Mouse (Mus musculus): ENCODE results near the gene Gm3045. TPM values are rescaled to one million over a fixed set of nuclear protein-coding genes. Genes with fewer than 3 reads are reported as not detected.

The Gm3045 gene
- total RNA-seq, 2 experiments from 2014 or later: not detected

GRCm38 (mm10) chr13:56434311-56434751 is 7.9 kb downstream of the Gm3045 start:
- no peak for DNase-seq (ENCODE audit: low spot score in 2 of 2)
- intact Hi-C loops (cut with DNase I): no loop called here

GRCm38 (mm10) chr13:56435615-56436287 is 9.4 kb downstream of the Gm3045 start:
- DNase-seq (ENCODE audit: low spot score in 2 of 2): no peak
- intact Hi-C loops (cut with DNase I): no loop called here

GRCm38 (mm10) chr13:56438211-56439075 is 12.0 kb downstream of the Gm3045 start, which contains the start of gene Slc25a48:
Slc25a48 (plus strand) TSS chr13:56438355.
- DNase-seq (ENCODE audit: low spot score in 2 of 2): peak in 1 of 2 experiments; percentile 21
- intact Hi-C loops (cut with DNase I): no loop called here

- DNase-seq (ENCODE audit: low spot score in 2 of 2): no peak
- intact Hi-C loops (cut with DNase I): no loop called here
Observed at GRCm38 (mm10) chr13:56443411-56443810, 17.0 kb downstream of the Gm3045 start.

GRCm38 (mm10) chr13:56444112-56444511 is 17.7 kb downstream of the Gm3045 start:
- no peak for DNase-seq (ENCODE audit: low spot score in 2 of 2)
- intact Hi-C loops (cut with DNase I): no loop called here

GRCm38 (mm10) chr13:56444996-56445395 is 18.6 kb downstream of the Gm3045 start:
- DNase-seq (ENCODE audit: low spot score in 2 of 2): no peak
- intact Hi-C loops (cut with DNase I): no loop called here

- DNase-seq (ENCODE audit: low spot score in 2 of 2): peak; percentile 40 to 48
- intact Hi-C loops (cut with DNase I): no loop called here
Observed at GRCm38 (mm10) chr13:56449239-56450030, 23.0 kb downstream of the Gm3045 start.

GRCm38 (mm10) chr13:56450035-56450434 is 23.6 kb downstream of the Gm3045 start:
- intact Hi-C loops (cut with DNase I): no loop called here

GRCm38 (mm10) chr13:56458001-56458400 is 31.6 kb downstream of the Gm3045 start:
- intact Hi-C loops (cut with DNase I): no loop called here
- no peak for DNase-seq (ENCODE audit: low spot score in 2 of 2)

More at GRCm38 (mm10) chr13:56450035-56450434, 23.6 kb downstream of the Gm3045 start:
- DNase-seq (ENCODE audit: low spot score in 2 of 2): no peak

- intact Hi-C loops (cut with DNase I): no loop called here
- DNase-seq (ENCODE audit: low spot score in 2 of 2): no peak
Observed at GRCm38 (mm10) chr13:56461460-56461859, 35.1 kb downstream of the Gm3045 start.

- no peak for DNase-seq (ENCODE audit: low spot score in 2 of 2)
- intact Hi-C loops (cut with DNase I): no loop called here
Observed at GRCm38 (mm10) chr13:56462791-56463190, 36.4 kb downstream of the Gm3045 start.

GRCm38 (mm10) chr13:56463261-56463660 is 36.9 kb downstream of the Gm3045 start:
- no peak for DNase-seq (ENCODE audit: low spot score in 2 of 2)
- intact Hi-C loops (cut with DNase I): no loop called here

GRCm38 (mm10) chr13:56463750-56464149 is 37.4 kb downstream of the Gm3045 start:
- intact Hi-C loops (cut with DNase I): no loop called here
- DNase-seq (ENCODE audit: low spot score in 2 of 2): no peak

GRCm38 (mm10) chr13:56467786-56468185 is 41.4 kb downstream of the Gm3045 start:
- intact Hi-C loops (cut with DNase I): no loop called here
- no peak for DNase-seq (ENCODE audit: low spot score in 2 of 2)

GRCm38 (mm10) chr13:56468536-56468935 is 42.1 kb downstream of the Gm3045 start:
- no peak for DNase-seq (ENCODE audit: low spot score in 2 of 2)
- intact Hi-C loops (cut with DNase I): no loop called here

- intact Hi-C loops (cut with DNase I): loop anchor here (10.0 kb wide), 3 partner anchors 184 to 334 kb away; partner anchors contain the start of gene Gm45623
Observed at GRCm38 (mm10) chr13:56471211-56471610, 44.8 kb downstream of the Gm3045 start.

GRCm38 (mm10) chr13:56471951-56472350 is 45.6 kb downstream of the Gm3045 start:
- intact Hi-C loops (cut with DNase I): loop anchor here (10.0 kb wide), 3 partner anchors 183 to 333 kb away; partner anchors contain the start of gene Gm45623
- no peak for DNase-seq (ENCODE audit: low spot score in 2 of 2)

More at GRCm38 (mm10) chr13:56471211-56471610, 44.8 kb downstream of the Gm3045 start:
- DNase-seq (ENCODE audit: low spot score in 2 of 2): no peak

- intact Hi-C loops (cut with DNase I): loop anchor here (10.0 kb wide), 3 partner anchors 182 to 332 kb away; partner anchors contain the start of gene Gm45623
- DNase-seq (ENCODE audit: low spot score in 2 of 2): no peak
Observed at GRCm38 (mm10) chr13:56472661-56473060, 46.3 kb downstream of the Gm3045 start.

- DNase-seq (ENCODE audit: low spot score in 2 of 2): peak; percentile 48 to 50
- intact Hi-C loops (cut with DNase I): loop anchor here (5.0 to 10.0 kb wide), 4 partner anchors 179 to 787 kb away; partner anchors contain the start of gene Gm45623
Observed at GRCm38 (mm10) chr13:56475363-56475762, 49.0 kb downstream of the Gm3045 start.

Data from left cerebral cortex, postnatal 14 days (tissue).